Mouse (Mus musculus) heart, postnatal 10 days (tissue): Measurements from ENCODE around the gene Elp5. TPM values are rescaled to one million over a fixed set of nuclear protein-coding genes. Genes with fewer than 3 reads are reported as not detected.
"Not testable (repeated sequence)": the region's sequence is repeated elsewhere in the genome, so short reads cannot be mapped to it uniquely, and the experiment has no call there.

ENCODE experiments used
- DNase-seq, 2 experiments: peaks; one replicate each; pipeline ENCODE4 v3.0.0; 2021
- intact Hi-C: fragments of 180-260 bp; cut with DNase I; formaldehyde crosslinking; loops from one replicate; pipeline ENCODE4 v1.15.1; 2025
- total RNA-seq, 2 experiments: library from RNA; stranded (reverse); gene quantifications; 2 replicates each; pipeline ENCODE4 v1.2.3; 2021

Gene Elp5
- total RNA-seq, 2 experiments from 2014 or later = 60.7 to 64.6 TPM

GRCm38 (mm10) chr11:69939181-69939580, 43.1 kb downstream of the Elp5 start:
- intact Hi-C loops = no loop called here
- DNase-seq = no peak

DNA sequence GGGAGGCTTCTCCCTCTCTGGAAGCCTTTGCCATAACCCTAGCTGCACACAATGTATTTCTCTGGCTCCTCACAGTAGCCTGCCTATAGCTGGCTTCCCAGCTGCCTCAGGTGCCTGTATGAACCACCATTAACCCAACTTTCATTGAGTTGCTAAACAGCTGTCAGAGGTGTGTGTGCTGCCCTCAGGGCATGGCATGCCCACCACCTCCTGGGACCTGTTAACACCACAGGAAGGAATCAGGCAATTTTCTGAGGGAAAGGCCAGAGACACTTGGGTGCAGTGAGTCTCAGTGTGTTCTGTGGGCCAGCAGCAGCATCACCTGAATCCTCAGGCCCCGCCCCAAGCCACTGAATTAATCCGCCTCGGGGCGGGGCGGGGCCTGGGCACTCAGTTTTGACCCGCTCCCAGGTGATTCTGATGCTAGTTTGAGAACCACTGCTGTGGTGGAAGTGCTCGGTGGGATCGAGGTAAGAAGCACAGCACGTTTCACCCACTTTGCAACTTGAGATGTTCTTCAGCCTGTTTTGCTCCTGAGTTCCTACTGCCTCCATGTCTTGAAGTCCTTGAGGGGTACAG, 43.8 kb downstream of the Elp5 start:
- intact Hi-C loops = no loop called here
- DNase-seq = no peak

GRCm38 (mm10) chr11:69937834-69938233, 44.5 kb downstream of the Elp5 start:
- intact Hi-C loops = no loop called here
- no peak for DNase-seq

DNA sequence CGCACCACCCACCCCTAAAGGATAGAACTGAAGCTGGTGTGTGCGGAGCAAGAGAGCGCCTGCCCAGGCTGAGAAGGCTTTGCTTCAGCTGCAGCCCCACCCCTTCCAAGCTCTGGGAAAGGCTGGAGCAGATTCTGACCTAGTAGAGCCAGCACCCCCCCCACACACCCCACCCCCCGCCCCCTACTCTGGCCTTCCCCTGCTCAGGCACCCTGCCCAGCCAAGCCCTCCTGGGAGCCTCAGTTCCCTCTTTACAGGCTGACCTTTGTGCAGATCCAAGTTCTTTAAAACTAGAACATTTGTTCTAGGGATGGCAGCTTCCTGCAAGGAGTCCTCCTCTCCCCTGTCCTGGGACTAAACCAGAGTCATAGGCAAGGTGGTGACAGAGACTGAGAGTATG, 44.9 kb downstream of the Elp5 start:
- intact Hi-C loops = no loop called here
- DNase-seq = peak; percentile 72 to 74

- peak; percentile 59 to 69 for DNase-seq
- intact Hi-C loops = no loop called here
Observed at GRCm38 (mm10) chr11:69936714-69937347, 45.5 kb downstream of the Elp5 start.

DNA sequence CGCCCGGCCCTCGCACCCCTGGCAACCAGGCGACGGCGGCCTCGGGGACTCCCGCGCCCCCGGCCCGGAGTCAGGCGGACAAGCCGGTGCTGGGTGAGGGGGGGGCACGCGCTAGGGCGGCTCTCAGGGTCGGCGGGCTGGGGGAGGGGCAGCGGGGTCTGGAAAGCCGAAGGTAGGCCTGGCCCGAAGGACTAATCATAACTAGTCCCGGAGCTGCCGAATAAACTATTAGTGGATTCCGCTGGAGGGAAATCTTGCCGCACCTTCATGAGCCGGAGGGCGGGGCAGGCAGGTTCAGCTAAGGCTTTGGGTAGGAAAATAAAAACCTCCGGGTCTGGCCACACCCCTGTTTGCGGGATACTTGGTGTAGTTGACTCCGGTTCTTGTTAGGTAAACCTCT, 46.2 kb downstream of the Elp5 start:
- intact Hi-C loops = no loop called here
- DNase-seq = peak; percentile 58 to 59

GRCm38 (mm10) chr11:69935137-69935879, 47.0 kb downstream of the Elp5 start, which contains the start of gene Ybx2:
Gene Ybx2, plus strand, starts transcription at chr11:69935796.
- DNase-seq = peak; percentile 91 to 92
- intact Hi-C loops = loop anchor here (2.0 kb wide), 1 partner anchor 69 kb away; no protein-coding TSS in a partner anchor

DNA sequence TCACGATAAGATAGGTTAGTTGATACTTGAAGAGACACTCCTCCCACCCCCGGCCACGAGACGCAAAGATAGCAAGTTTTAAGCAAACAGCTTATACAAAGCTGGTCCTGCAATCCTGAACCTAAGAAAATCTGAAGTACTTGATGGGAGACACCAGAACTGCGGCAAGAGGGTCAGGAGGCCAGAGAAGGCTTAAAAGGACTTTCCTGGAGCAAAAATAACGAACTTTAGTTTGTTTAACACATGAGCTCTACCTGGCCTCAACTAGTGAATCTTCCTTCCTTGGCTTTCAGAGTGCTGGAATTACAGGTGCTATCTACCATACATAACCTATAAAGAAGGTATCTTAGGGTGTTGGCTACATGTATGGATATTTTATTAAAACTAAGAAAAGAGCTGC, 47.6 kb downstream of the Elp5 start:
- DNase-seq = no peak
- intact Hi-C loops = loop anchor here (1.0 to 5.0 kb wide), 3 partner anchors 14 to 278 kb away; partner anchors contain the start of genes Slc16a11 and Slc2a4

DNA sequence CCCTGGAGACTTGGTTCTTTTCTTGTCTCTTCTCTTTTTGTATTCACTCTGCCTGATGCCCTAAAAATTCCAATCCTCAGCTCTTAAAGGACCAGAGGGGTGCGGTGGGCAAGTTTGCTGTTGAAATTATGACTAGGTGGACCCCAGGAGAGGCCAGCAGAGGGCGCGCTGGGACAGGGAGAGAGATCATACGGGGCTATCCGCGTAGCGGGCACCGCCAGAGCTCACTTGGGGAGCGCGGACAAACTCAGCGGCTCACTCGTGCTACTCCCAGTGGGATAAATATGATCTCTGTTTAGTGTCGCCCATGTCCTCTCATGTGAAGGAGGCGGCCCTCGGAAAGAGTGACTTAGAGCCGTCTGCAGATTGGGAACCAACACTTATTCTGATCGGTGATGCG, 48.1 kb downstream of the Elp5 start:
- DNase-seq = peak; percentile 93 to 98
- intact Hi-C loops = loop anchor here (1.0 to 5.0 kb wide), 3 partner anchors 14 to 278 kb away; partner anchors contain the start of genes Slc16a11 and Slc2a4

DNA sequence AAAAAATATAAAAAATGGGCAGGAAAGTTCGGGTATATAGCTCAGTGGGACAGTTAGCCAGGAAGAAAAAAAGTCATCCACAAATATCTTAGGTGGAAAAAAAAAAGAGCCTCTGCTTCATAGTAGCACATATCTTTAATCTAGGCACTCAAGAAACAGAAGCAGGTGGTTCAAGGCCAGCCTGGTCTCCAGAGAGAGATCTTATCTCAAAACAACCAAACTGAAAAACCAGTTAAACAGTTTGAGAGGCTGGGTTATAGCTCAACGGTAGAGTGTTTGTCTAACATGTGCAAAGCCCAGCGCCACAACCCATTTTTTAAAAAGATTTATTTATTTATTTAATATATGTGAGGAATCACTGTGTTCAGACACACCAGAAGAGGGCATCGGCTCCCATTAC, 49.3 kb downstream of the Elp5 start:
- intact Hi-C loops = loop anchor here (5.0 kb wide), 1 partner anchor 279 kb away; the partner anchor contains the start of gene Slc16a11

DNA sequence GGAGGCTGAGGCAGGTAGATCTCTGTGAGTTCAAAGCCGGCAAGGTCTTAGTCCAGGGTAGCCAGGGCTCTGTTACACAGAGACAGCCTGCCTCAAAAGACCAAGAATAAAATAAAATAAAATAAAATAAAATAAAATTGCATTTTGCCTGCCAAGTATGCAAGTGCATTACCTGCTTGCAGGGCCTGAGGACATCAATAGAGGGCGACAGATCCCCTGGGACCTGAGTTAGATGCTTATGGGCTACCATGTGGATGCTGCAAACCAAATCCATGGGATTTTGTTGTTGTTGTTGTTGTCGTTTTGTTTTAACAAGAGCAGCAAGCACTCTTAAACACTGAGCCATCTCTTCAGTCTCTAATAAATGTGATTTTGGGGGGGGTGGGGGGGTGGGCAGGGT, 50.1 kb downstream of the Elp5 start:
- no peak for DNase-seq
- intact Hi-C loops = loop anchor here (5.0 kb wide), 1 partner anchor 280 kb away; the partner anchor contains the start of gene Slc16a11

More for the DNA sequence above, 49.3 kb downstream of the Elp5 start:
- no peak for DNase-seq

DNA sequence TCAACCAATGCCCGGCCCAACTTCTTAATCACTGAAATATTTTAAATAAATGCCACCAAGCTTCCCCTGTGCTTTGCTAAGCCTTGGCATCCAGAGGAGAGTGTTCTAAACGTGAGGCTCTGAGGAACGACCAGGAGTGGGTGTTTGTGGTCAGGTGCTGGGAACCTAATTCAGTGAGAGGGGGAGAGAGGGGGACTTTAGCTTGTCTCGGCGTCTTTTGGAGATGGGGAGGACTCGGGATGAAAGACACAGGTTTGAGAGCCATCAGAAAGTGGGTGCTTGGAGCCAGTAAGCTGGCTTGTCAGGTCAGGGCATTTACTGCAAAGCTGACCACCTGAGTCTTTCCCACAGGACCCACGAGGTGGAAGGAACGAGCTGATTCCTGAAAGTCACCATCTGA, 50.5 kb downstream of the Elp5 start:
- intact Hi-C loops = loop anchor here (5.0 kb wide), 1 partner anchor 281 kb away; the partner anchor contains the start of gene Slc16a11
- no peak for DNase-seq

- intact Hi-C loops = loop anchor here (5.0 kb wide), 1 partner anchor 281 kb away; the partner anchor contains the start of gene Slc16a11
- DNase-seq = no peak
Observed at GRCm38 (mm10) chr11:69930967-69931537, 51.3 kb downstream of the Elp5 start.

GRCm38 (mm10) chr11:69930176-69930575, 52.1 kb downstream of the Elp5 start:
- intact Hi-C loops = loop anchor here (5.0 kb wide), 1 partner anchor 282 kb away; the partner anchor contains the start of gene Slc16a11
- DNase-seq = not testable (repeated sequence)

GRCm38 (mm10) chr11:69929712-69930111, 52.6 kb downstream of the Elp5 start:
- intact Hi-C loops = loop anchor here (5.0 kb wide), 1 partner anchor 283 kb away; the partner anchor contains the start of gene Slc16a11
- DNase-seq = no peak

DNA sequence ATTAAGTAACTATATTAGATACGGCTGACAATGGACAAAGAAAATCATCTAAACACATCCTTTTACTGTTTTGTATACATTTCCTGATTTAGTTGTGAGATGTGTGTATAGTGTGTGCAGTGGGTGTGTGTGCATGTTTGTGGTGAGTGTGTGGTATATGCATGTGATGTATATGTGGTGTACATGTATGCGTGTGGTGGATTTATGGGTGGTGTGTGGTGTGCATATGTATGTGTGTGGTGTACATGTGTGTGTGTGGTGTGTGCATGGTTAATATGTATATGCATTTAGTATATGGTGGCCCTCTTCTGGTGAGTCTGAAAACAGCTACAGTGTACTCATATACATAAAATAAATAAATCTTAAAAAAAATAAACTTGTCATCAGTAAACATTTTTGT, 54.8 kb downstream of the Elp5 start:
- no peak for DNase-seq
- intact Hi-C loops = no loop called here

GRCm38 (mm10) chr11:69922796-69923195, 59.5 kb downstream of the Elp5 start:
- DNase-seq = no peak
- intact Hi-C loops = no loop called here

- intact Hi-C loops = no loop called here
Observed at GRCm38 (mm10) chr11:69922012-69922756, 60.1 kb downstream of the Elp5 start.

DNA sequence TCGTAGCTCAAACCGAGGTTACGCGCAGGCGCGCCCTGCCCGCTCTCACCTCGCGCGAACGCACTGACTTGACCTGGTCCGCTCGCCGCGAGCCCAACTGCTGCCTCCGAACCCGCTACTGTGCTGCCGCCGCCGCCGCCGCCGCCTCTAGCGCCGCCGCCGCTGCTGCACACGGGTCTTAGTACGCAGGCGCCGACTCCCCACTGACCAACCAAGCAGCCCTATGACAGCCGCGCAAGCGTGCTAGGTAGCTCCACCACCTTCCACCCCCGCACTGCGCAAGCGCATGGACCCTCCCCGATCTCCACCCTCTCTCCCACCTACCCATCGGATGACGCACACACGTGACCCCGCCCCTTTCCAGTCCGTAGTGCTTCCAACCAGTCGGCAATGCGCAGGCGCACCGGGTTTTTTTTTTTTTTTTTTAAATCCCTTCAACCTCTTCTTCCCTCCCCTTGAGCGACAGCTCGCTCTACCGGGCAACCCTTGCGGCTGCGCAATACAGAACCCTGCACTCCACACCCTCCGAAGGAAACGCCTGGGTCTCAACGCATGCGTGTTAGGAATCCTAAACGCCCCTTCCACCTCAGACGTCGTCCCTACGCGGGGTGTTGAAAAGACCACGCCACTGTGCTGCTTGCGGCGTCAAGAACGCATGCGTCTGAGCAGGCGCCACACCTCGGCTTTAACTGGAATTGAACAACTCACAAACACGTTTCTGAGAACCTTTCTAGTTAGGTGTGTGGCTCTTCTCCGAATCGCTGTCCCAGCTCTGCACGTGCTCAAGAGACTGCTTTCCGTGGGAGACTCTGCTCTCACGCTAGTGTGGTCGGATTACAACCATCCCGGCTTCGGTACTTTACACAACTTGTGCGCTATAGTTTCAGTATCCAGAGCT, 61.0 kb downstream of the Elp5 start, which contains the start of gene Eif5a:
Gene Eif5a (minus strand): TSS at position 845 of the 898 bp plus-strand sequence.
- intact Hi-C loops = no loop called here
- peak; percentile 100 for DNase-seq

More at GRCm38 (mm10) chr11:69922012-69922756, 60.1 kb downstream of the Elp5 start:
- peak in 1 of 2 experiments; percentile 48 for DNase-seq
